Mouse (Mus musculus): ENCODE results near the gene Setd2.

Gene Setd2

DNA sequence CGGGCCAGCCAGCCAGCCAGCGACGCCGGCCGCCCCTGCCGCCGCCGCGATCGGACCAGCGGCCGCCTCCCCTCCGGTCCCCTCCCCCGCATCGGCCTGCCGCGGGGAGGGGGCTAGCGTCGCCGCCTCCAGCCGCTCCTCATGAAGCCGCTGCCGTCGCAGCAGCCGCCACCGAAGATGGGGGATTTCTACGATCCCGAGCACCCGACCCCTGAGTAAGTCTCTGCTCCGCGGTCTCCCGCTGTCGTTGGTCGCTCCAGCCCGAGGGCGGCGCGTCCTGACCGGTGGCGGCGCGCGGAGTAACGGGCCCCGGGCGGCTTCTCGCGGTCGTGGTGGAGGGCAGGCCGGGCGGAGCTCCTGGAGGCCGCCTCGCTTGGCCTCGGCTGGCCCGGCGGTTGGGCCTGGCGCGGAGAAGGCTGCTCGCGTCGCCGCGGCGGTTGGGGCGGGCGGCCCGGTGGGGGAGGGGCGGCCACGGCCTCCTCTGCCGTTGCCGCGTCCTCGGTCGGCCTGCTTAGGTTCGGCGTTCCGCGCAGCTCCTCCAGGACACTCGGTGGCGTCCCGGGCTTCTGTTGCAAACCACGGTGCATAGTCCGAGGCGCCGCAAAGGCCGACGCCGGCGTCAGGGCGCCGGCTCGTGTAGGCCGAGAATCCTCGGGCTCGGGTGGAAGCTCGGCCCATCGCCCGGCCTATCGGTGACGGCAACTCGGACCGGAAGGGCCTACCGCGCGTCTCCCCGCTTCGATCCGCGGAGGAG lies at the start of gene Setd2:
Gene Setd2, plus strand, starts transcription at position 60 of the 754 bp plus-strand sequence.
- peak; percentile 55 for DNase-seq (ENCODE audit: low spot score)

- DNase-seq (ENCODE audit: low spot score) = no peak
Observed at GRCm38 (mm10) chr9:110488841-110489240, 43.6 kb upstream of the Setd2 start.

DNA sequence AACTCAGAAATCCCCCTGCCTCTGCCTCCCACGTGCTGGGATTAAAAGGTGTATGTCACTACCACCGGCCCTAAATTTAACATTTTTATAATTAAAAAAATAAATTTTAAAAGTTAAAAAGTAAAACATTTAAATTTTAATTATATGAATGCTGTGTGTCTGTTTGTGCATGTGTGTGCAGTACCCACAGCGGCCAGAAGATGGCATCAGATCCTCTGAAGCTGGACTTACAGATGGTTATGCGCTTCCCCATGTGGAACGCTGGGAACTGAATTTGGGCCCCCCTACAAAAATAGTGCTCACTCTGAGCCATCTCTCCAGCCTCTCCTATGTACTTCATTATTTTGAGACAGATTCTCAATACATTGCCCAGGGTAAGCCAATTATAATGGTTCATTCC lies 41.5 kb upstream of the Setd2 start:
- peak; percentile 11 for DNase-seq (ENCODE audit: low spot score)

GRCm38 (mm10) chr9:110525737-110526136 lies 6.7 kb upstream of the Setd2 start:
- no peak for DNase-seq (ENCODE audit: low spot score)

DNA sequence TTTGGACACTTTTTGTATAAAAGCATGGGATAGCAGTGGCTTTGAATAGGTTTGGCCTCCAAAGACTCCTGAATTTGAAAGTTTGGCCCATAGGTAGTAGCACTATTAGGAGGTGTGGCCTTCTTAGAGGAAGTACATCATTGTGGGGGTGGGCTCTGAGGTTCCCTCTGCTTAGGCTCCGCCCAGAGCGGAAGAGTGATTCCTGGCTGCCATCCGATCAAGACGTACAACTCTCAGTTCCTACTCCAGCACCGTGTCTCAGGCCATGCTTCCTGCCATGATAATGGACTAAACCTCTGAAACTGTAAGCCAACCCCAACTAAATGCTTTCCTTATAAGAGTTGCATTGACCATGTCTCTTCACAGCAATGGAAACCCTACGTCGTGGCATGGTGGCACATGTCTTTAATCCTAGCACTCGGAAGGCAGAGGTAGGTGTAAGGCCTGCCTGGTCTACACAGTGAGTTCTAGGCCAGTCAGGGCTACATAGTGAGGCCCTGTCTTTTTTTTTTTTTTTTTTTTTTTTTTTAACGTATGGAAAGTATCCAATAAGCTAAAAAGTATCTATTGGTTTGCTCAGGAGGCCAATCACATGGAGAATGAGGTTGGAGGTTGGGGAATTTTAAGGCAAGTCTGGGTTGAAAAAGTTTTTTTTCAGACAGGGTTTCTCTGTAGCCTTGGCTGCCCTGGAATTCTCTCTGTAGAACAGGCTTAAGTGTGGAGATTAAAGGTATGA lies 3.2 kb upstream of the Setd2 start:
- no peak for DNase-seq (ENCODE audit: low spot score)

DNA sequence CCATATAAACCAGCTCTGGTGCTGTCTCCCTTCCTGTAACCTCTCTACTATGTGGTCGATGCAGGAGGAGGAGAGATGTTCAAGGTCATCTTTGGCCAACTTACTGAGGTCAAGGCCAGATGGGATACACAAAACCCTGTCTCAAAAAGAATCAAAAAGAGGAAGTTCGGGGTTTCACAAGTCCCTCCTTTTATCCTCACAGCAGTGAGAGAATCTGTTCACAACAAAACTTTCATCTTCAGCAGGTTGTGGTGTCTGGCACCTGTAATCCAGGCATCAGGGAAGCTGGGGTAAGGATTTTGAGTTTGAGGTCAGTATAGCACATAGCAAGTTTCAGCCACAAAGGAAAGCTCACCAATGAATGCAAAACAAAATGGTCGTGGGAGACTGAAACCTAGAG lies 1.7 kb upstream of the Setd2 start:
- DNase-seq (ENCODE audit: low spot score) = no peak

DNA sequence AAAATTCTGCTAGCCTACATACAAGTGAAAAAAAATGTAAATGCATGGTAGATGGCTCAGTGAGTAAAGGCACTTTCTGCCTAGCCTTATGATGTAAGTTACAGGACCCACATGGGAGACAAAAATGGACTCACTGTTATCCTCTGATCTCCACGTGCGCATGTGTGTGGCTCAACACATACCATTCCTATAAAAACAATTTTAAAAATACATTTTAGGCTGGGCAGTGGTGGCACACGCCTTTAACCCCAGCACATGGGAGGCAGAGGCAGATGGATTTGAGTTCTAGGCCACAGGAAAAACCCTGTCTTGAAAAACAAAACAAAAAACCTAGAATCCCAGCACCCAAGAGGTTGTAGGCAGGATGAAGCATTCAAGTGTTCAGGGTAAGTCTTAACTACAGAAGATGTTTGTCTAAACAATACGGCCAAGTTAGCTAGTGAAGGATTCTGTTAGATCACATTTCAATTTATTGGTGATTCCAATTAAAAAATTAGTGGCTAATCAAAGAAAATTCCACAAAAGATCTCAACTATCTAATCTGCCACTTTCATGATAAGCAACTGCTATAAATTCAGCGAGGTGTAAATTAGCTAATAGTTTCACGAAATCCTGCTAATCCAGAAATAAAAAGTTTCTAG lies 1.1 kb upstream of the Setd2 start:
- peak; percentile 21 for DNase-seq (ENCODE audit: low spot score)

- peak; percentile 85 for DNase-seq (ENCODE audit: low spot score)
Observed at GRCm38 (mm10) chr9:110531914-110532489, 395 bp upstream of the Setd2 start.

DNA sequence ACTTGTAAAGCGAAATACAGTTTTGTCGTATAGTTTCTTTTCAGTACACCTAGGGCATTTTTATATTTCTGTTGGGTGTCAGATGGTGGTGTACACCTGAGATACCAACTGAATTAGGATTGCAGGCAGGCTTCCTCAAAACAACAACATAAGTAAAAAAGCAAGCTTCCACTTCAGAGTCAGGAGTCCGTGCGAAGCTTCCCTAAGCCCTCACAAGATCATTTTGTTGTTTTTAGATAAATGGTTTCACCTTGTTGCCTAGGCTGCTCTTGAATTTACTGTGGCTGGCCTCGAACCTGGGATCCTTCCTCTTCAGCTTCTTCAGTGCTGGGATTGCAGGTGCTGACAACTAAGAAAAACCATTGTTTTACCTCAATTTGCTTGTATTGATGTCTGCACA lies 1.2 kb downstream of the Setd2 start:
- no peak for DNase-seq (ENCODE audit: low spot score)

GRCm38 (mm10) chr9:110535114-110535513 lies 2.7 kb downstream of the Setd2 start:
- DNase-seq (ENCODE audit: low spot score) = no peak

DNA sequence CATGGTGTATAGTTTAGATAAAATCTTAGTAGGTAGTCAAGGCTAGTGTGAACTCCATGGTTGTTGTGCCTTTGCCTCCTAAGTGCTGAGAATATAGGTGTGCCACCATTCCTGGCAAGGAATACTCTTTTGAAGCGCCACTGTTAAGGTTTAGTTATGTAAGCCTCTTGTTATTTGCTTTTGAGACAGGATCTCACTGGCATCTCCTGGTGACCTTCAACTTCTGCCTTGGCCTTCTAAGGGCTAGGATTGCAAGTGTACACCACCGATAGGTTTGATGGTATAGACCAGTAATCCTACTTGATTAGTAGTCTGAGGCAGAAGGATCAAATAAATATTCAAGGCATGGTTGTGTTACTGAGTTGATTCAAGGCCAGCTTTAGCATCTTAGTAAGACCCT lies 4.2 kb downstream of the Setd2 start:
- no peak for DNase-seq (ENCODE audit: low spot score)

DNA sequence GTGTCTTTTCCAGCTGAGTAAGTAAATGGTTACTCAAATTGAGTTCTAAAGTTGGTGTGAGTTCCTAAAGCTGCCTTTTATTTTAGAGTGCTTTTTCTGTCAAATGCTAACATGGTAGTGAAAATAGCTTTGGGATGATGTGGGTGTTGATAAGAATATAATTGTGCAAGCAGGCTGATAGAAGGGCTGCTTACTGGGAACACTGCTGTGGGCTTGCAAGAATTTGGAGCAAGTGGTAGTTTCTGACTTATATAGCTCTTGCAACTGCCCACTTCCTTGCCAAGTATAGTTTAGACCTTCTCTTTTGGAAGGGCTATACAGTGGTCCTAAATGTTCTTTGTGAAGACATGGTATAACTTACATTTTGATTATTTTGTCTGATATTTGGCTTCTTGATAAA lies 6.1 kb downstream of the Setd2 start:
- DNase-seq (ENCODE audit: low spot score) = no peak

DNA sequence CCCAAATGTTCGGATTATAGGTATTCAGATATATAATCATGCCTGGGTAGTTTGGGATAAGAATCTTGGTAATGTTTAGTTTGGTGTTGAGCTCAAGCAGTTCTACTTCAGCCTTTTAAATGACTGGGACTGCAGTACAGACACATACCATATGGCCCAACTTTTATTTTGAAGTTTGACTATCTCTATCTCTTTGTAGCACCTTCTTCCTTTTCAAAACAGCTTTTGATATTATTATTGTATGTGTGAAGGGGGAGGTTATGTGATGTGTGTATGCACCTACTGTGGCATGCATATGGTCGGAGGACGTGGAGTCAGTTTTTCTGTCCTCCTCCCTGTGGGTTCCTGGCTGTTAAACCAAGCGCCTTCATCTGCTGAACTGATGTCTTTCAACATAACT lies 9.6 kb downstream of the Setd2 start:
- DNase-seq (ENCODE audit: low spot score) = no peak

DNA sequence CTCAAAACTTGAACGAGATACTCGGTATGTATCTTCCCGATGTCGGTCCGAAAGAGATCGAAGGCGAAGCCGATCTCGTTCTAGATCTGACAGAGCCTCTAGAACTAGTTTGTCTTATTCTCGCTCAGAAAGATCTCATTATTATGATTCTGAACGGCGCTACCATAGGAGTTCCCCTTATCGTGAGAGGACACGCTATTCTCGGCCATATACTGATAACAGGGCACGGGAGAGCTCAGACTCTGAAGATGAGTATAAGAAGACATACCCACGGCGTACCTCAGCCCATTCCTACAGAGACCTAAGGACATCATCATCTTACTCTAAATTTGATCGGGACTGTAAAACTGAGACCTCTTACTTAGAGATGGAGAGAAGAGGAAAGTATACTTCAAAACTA lies 15.9 kb downstream of the Setd2 start:
- peak; percentile 40 for DNase-seq (ENCODE audit: low spot score)

GRCm38 (mm10) chr9:110568309-110568708 lies 35.9 kb downstream of the Setd2 start:
- DNase-seq (ENCODE audit: low spot score) = no peak

DNA sequence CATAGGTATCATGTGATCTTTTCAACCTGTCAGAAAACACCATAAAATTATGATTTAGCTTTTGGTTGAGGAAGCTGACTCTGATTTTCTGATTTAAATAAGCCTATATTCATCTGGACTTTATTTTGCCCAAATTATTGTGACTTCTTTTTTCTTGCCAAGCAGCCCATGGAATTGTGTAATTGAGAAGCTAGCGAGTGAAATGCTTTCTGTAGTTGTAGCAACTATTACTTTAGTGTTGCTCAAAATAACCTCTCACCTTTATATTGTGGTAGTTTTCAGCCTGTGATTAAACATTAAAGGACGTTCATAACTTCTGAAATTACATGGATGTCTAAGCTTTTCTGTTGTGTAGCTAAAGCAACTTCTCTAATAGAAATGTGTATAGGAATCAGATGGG lies 49.8 kb downstream of the Setd2 start:
- DNase-seq (ENCODE audit: low spot score) = no peak

DNA sequence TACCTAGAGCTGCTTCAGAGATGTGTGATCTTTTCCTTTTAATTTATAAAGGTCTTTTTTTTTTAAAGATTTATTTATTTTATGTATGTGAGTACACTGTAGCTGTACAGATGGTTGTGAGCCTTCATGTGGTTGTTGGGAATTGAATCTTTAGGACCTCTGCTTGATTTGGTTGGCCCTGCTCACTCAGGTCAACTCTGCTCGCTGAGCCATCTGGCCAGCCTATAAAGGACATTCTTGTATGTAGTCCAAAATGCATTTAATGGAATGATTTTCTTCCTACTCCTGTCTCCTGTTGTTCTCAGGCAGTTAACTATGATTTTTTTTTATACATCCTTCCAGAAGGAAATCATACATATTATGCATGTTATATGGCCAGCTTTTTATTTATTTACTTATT lies 51.1 kb downstream of the Setd2 start:
- DNase-seq (ENCODE audit: low spot score) = no peak

- no peak for DNase-seq (ENCODE audit: low spot score)
Observed at GRCm38 (mm10) chr9:110611471-110611870, 79.1 kb downstream of the Setd2 start.

DNA sequence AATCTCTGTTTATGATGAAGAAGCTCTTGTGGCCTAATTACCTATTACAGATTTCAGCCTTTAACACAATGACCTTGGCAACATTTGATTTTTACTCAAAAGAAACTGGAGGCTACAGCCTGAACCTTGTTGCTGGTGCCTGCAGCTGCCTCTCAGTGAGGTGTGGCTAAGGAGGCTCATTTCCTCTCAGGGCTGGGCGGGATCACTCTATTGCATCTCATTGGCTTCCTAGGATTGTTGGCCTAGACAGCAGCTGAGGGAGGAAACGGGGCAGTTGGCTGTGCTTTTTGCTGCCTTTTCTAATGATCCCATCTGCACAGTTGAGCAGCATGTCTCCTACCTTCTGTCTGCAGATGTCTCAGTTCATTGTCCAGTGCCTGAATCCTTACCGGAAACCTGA lies 84.7 kb downstream of the Setd2 start:
- DNase-seq (ENCODE audit: low spot score) = no peak

DNA sequence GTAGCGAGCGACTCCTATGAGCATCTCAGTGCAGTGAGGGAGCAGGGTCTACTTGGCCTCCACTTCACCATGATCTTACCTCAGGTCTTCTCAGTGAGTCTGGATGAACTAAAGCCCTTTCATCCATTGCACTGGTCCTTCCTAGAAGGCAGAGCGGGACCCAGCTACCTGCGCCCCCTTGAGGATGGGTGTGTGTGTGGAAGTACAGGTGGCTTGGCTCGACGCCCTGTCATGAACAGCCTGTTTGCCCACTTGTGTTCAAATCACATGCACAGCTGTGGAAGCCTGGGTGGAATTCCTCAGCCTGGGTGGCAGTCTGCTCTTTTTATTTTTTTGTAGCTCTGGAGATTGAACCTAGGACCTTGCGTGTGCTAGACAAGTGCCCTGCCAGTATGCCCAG lies 87.8 kb downstream of the Setd2 start:
- DNase-seq (ENCODE audit: low spot score) = no peak

DNA sequence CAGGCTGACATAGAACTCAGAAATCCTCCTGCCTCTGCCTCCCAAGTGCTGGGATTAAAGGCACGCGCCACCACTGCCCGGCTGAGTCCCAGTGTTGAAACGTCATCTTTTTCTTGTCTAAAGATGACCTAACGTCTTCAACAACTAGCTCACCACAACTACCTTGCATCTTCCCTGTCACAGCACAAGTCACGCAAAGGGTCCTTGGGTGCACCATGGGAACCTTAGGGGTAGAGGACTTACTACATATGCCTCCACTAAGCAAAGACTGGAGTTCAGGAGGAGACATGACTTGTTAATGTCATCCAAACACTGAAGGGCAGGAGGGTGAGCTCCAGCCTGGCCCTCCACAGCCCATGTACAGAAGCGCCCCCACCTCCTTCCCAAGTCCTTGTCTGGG lies 88.3 kb downstream of the Setd2 start:
- no peak for DNase-seq (ENCODE audit: low spot score)

DNA sequence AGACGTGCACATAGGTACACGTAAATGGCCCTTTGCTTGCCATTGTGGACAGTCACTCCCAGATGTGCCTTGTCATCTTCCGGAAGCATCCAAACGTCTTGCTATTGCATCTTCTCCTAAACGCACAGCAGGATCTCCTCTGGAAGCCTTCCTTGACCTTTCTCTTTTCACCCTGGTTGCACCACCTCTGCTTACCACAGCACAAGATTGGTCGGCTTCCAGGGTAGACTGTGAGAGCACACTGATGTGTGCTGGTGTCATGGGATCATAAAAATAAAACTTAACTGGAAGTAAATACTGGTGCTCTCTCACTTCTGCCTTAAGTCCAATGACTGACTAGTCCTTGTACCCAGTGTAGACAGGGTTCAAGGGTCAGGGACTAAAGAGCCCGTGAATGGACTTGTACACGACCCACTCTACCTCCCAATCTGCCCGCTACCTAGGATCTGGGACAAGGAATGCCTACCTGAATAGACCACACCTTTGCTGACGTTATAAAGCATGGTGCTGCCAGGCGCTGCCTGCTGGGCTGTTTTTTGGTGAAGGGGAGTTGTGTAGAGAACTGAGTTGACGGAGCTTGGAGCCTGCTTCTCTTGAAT lies 90.3 kb downstream of the Setd2 start:
- no peak for DNase-seq (ENCODE audit: low spot score)
